Mouse (Mus musculus): ENCODE results near the gene Ntrk1.

DNA sequence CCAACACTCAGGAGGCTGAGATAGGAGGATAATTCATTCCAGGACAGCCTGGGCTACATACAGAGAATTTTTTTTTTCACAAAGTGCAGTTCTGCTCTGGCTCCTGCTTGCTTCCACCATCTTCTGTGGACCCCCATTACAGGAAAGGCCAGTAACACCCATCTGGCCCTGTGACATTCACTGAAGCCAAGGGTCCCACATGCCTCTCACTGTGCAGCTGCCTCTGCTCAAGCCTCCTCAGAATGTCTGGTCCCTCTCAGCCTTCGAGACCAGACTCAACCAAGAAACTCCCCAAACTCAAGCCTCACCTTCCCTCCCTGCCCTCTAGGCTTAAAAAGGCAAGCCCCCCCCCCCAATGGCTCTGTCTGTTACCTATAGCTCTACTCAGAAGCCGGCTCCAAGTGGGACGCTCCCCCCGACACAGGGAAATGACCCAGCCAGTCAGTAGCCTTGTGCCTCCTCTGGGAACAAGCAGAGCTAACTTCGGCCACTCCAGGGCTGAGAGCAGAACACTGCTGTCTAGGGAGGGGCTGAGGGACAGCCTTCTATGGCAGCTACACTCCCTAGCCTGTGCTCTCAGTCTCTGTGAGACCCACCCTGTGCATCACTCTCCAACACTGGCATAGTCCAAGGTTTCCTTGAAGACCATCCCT, 29.2 kb downstream of the Ntrk1 start:
- TF ChIP-seq NRF1 (IDR thresholded peaks at IDR 0.05; ENCODE audit: low read depth, low read length), result no peak
- no peak for TF ChIP-seq CTCF (conservative IDR thresholded peaks at IDR 0.05 in 1 of 2, IDR thresholded peaks at IDR 0.05 in 1 of 2; ENCODE audit: low read depth in 2 of 2, low read length in 2 of 2)
- no peak for TF ChIP-seq ETS1 (conservative IDR thresholded peaks at IDR 0.05; ENCODE audit: low read depth, low read length)
- TF ChIP-seq EP300 (IDR thresholded peaks at IDR 0.05; ENCODE audit: low read length), result no peak
- TF ChIP-seq NELFE (IDR thresholded peaks at IDR 0.05; ENCODE audit: low read depth, low read length), result no peak
- TF ChIP-seq POLR2A (IDR thresholded peaks at IDR 0.05; ENCODE audit: low read depth, low read length), result no peak
- TF ChIP-seq MAX (IDR thresholded peaks at IDR 0.05; ENCODE audit: low read length), result no peak
- no peak for TF ChIP-seq UBTF (IDR thresholded peaks at IDR 0.05; ENCODE audit: low read depth, low read length)
- no peak for TF ChIP-seq E2F4 (IDR thresholded peaks at IDR 0.05; ENCODE audit: insufficient replicate concordance, low read depth, low read length)
